Mouse (Mus musculus): ENCODE measurements around the gene Xlr5b. TPM values are rescaled to one million over a fixed set of nuclear protein-coding genes. Genes with fewer than 3 reads are reported as not detected.
"Not testable (repeated sequence)": the region's sequence is repeated elsewhere in the genome, so short reads cannot be mapped to it uniquely, and the experiment has no call there.

Gene Xlr5b
- not detected in 2 replicates for polyA plus RNA-seq (2012; ENCODE audit: insufficient read depth, low replicate concordance)

GRCm38 (mm10) chrX:73148496-73148895, at the start of gene Xlr5b:
Gene Xlr5b (plus strand): TSS chrX:73148796.
- not testable (repeated sequence) for H3K4me1 ChIP-seq; H3K9me3 ChIP-seq; H3K36me3 ChIP-seq (replicated peaks; ENCODE audit: low read length); H3K4me3 ChIP-seq (replicated peaks); H3K27me3 ChIP-seq (replicated peaks)

GRCm38 (mm10) chrX:73116747-73117146, 31.8 kb upstream of the Xlr5b start, which contains the start of gene Gm14685:
Gene Gm14685 (plus strand): TSS chrX:73117047.
- H3K9me3 ChIP-seq; H3K4me1 ChIP-seq; H3K36me3 ChIP-seq (replicated peaks; ENCODE audit: low read length); H3K27me3 ChIP-seq (replicated peaks); H3K4me3 ChIP-seq (replicated peaks): not testable (repeated sequence)

- H3K4me1 ChIP-seq; H3K36me3 ChIP-seq (replicated peaks; ENCODE audit: low read length); H3K4me3 ChIP-seq (replicated peaks); H3K9me3 ChIP-seq; H3K27me3 ChIP-seq (replicated peaks): not testable (repeated sequence)
Measured at GRCm38 (mm10) chrX:73122859-73123829, 25.5 kb upstream of the Xlr5b start.

- not testable (repeated sequence) for H3K27me3 ChIP-seq (replicated peaks); H3K4me1 ChIP-seq; H3K36me3 ChIP-seq (replicated peaks; ENCODE audit: low read length); H3K4me3 ChIP-seq (replicated peaks); H3K9me3 ChIP-seq
Measured at GRCm38 (mm10) chrX:73143218-73143618, 5.4 kb upstream of the Xlr5b start.

DNA sequence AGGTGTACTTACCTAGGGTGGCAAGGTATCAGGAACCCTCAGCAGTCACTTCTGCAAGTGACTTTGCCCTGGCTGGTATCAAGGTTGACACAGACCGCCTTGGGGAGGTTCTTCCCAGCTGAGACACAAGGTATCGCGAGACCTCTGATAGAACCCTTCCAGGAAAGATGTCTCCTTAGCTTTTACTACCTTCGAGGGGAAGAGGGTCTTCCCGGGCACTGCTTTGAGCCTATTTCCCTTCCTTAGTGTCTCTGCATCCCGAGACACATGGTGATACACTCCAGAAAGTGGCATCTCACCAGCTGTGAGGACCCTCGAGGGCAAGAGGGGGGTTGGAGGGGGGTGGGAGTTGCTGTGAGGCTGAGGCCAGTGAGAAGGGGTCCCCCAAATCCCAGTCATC, 754 bp downstream of the Xlr5b start, which contains the start of gene DXBay18:
DXBay18 (minus strand) TSS at position 101 of the 400 bp plus-strand sequence.
- H3K9me3 ChIP-seq; H3K4me3 ChIP-seq (replicated peaks); H3K36me3 ChIP-seq (replicated peaks; ENCODE audit: low read length); H3K27me3 ChIP-seq (replicated peaks); H3K4me1 ChIP-seq: not testable (repeated sequence)

DNA sequence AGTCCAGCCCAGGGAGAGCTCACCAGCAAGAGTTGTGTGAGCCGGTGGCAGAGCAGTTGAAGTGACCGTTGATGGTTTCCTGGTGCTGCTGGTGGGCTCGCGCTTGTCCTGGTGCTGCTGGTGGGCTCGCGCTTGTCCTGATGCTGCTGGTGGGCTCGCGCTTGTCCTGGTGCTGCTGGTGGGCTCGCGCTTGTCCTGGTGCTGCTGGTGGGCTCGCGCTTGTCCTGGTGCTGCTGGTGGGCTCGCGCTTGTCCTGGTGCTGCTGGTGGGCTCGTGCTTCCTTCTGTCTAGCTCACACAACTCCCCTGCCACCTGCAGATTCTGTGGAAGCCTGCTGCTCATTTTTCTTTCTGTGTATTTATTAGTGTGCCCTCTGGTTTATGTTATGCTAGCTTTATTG, 28.3 kb downstream of the Xlr5b start, which contains the start of gene Spin2d:
Spin2d (minus strand) TSS at position 101 of the 400 bp plus-strand sequence.
- H3K9me3 ChIP-seq; H3K36me3 ChIP-seq (replicated peaks; ENCODE audit: low read length); H3K4me1 ChIP-seq; H3K27me3 ChIP-seq (replicated peaks); H3K4me3 ChIP-seq (replicated peaks): not testable (repeated sequence)

GRCm38 (mm10) chrX:73191934-73192333, 43.3 kb downstream of the Xlr5b start, which contains the start of gene Xlr3b:
Gene Xlr3b (plus strand): TSS chrX:73192207.
- H3K4me3 ChIP-seq (replicated peaks); H3K36me3 ChIP-seq (replicated peaks; ENCODE audit: low read length); H3K4me1 ChIP-seq; H3K27me3 ChIP-seq (replicated peaks); H3K9me3 ChIP-seq: not testable (repeated sequence)

Other genes starting within 250 kb of the Xlr5b start
- 6.5 TPM in 1 of 2 replicates, not detected in the other for gene Cetn2, start 230.4 kb upstream of the Xlr5b start, polyA plus RNA-seq (2012; ENCODE audit: insufficient read depth, low replicate concordance)
- gene Nsdhl, start 230.2 kb upstream of the Xlr5b start, polyA plus RNA-seq (2012; ENCODE audit: insufficient read depth, low replicate concordance) = 3.1 and 5.2 TPM in 2 replicates
- not detected in 2 replicates for gene Zfp185, start 161.5 kb upstream of the Xlr5b start, polyA plus RNA-seq (2012; ENCODE audit: insufficient read depth, low replicate concordance)
- not detected in 2 replicates for gene Pnma5, start 111.7 kb upstream of the Xlr5b start, polyA plus RNA-seq (2012; ENCODE audit: insufficient read depth, low replicate concordance)
- not detected in 2 replicates for gene Pnma3, start 84.0 kb upstream of the Xlr5b start, polyA plus RNA-seq (2012; ENCODE audit: insufficient read depth, low replicate concordance)
- not detected in 2 replicates for gene Xlr4a, start 66.3 kb upstream of the Xlr5b start, polyA plus RNA-seq (2012; ENCODE audit: insufficient read depth, low replicate concordance)
- gene Xlr3a, start 51.7 kb upstream of the Xlr5b start, polyA plus RNA-seq (2012; ENCODE audit: insufficient read depth, low replicate concordance) = not detected in 2 replicates
- 0.03 TPM in 1 of 2 replicates, not detected in the other for gene Gm14685, start 31.7 kb upstream of the Xlr5b start, polyA plus RNA-seq (2012; ENCODE audit: insufficient read depth, low replicate concordance)
- gene DXBay18, start 654 bp downstream of the Xlr5b start, polyA plus RNA-seq (2012; ENCODE audit: insufficient read depth, low replicate concordance) = not detected in 2 replicates
- gene Spin2d, start 28.2 kb downstream of the Xlr5b start, polyA plus RNA-seq (2012; ENCODE audit: insufficient read depth, low replicate concordance) = not detected in 2 replicates
- gene Xlr3b, start 43.4 kb downstream of the Xlr5b start, polyA plus RNA-seq (2012; ENCODE audit: insufficient read depth, low replicate concordance) = 0.17 TPM in 1 of 2 replicates, not detected in the other
- 0.91 TPM in 1 of 2 replicates, not detected in the other for gene Xlr4b, start 65.5 kb downstream of the Xlr5b start, polyA plus RNA-seq (2012; ENCODE audit: insufficient read depth, low replicate concordance)
- 18.9 and 42.4 TPM in 2 replicates for gene F8a, start 79.5 kb downstream of the Xlr5b start, polyA plus RNA-seq (2012; ENCODE audit: insufficient read depth, low replicate concordance)
- 2.7 TPM in 1 of 2 replicates, not detected in the other for gene Xlr4c, start 94.3 kb downstream of the Xlr5b start, polyA plus RNA-seq (2012; ENCODE audit: insufficient read depth, low replicate concordance)
- gene Xlr3c, start 116.6 kb downstream of the Xlr5b start, polyA plus RNA-seq (2012; ENCODE audit: insufficient read depth, low replicate concordance) = not detected in 2 replicates
- not detected in 2 replicates for gene Xlr5a, start 144.2 kb downstream of the Xlr5b start, polyA plus RNA-seq (2012; ENCODE audit: insufficient read depth, low replicate concordance)
- not detected in 2 replicates for gene Xlr5c, start 144.2 kb downstream of the Xlr5b start, polyA plus RNA-seq (2012; ENCODE audit: insufficient read depth, low replicate concordance)
- gene Gm45015, start 188.0 kb downstream of the Xlr5b start, polyA plus RNA-seq (2012; ENCODE audit: insufficient read depth, low replicate concordance) = not detected in 2 replicates
- gene Zfp275, start 193.8 kb downstream of the Xlr5b start, polyA plus RNA-seq (2012; ENCODE audit: insufficient read depth, low replicate concordance) = 0.34 and 0.38 TPM in 2 replicates
- not detected in 2 replicates for gene Gm18336, start 249.9 kb downstream of the Xlr5b start, polyA plus RNA-seq (2012; ENCODE audit: insufficient read depth, low replicate concordance)